Mouse (Mus musculus) liver, adult 2 months (tissue): ENCODE results near the gene Cyp11a1.

Experiments used
- CTCF ChIP-seq: fragments of 200-500 bp; IDR thresholded peaks from 2 replicates; pipeline ENCODE4 v1.5.1; 2011; ENCODE audit warnings: low read depth, low read length, control low read depth
- POLR2A ChIP-seq: fragments of 200-500 bp; IDR thresholded peaks from 2 replicates; pipeline ENCODE4 v1.6.1; 2011; ENCODE audit warnings: low read length, control low read depth; ENCODE audit not compliant: insufficient read depth; ENCODE audit errors: extremely low read depth

DNA sequence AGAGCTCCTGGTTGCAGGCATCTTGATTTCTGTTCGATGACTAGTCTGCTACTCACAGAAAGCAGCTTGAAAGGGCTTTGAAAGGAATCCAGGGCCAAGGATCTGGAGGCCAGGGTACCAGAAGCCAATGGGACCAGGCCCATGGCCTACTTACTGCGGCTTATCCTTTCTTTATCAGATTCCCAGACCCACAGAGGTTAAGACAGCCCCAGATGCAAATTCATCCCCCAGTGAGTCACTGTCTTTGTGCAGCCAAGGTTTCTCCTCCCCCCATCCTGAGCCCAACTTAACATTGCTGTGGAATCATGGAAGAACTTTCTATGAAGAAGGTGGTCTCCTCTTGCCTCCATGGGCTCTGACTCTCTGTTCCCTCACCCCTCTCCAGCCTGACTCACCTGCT is 6.3 kb downstream of the Cyp11a1 start:
- TF ChIP-seq CTCF = no peak
- TF ChIP-seq POLR2A = no peak
